Mouse (Mus musculus) lung, postnatal 0 days (tissue): ENCODE results near the gene Tada2b. TPM values are rescaled to one million over a fixed set of nuclear protein-coding genes. Genes with fewer than 3 reads are reported as not detected.

ENCODE experiments used
- ATAC-seq: fragments of 200-750 bp; cut with Nextera tagmentation; 2 replicates; pipeline ENCODE4 v1.8.0; 2017; ENCODE audit warnings: moderate library complexity
- DNase-seq: peaks from one replicate; pipeline ENCODE4 v3.0.0-alpha.2; 2016; ENCODE audit warnings: low spot score
- H3K27ac ChIP-seq: fragments of 300-500 bp; sonication (generic); 2 replicates; pipeline ENCODE4 v1.5.1; 2014; ENCODE audit warnings: antibody characterized with exemption, mild to moderate bottlenecking, low read length, mixed read lengths
- H3K27me3 ChIP-seq: fragments of 300-500 bp; sonication (generic); replicated peaks from 2 replicates; pipeline ENCODE4 v1.6.1; 2014; ENCODE audit warnings: low read length, mixed read lengths; ENCODE audit not compliant: insufficient read depth
- H3K36me3 ChIP-seq: fragments of 300-500 bp; sonication (generic); 2 replicates; pipeline ENCODE4 v1.6.1; 2014; ENCODE audit warnings: low read length, mixed read lengths; ENCODE audit not compliant: insufficient read depth
- H3K4me1 ChIP-seq: fragments of 300-500 bp; sonication (generic); 2 replicates; pipeline ENCODE4 v1.6.1; 2014; ENCODE audit warnings: antibody characterized with exemption, low read depth, low read length, mixed read lengths; ENCODE audit not compliant: insufficient read depth
- H3K4me2 ChIP-seq: fragments of 300-500 bp; sonication (generic); replicated peaks from 2 replicates; pipeline ENCODE4 v1.6.1; 2014; ENCODE audit warnings: low read depth, mild to moderate bottlenecking, low read length, moderate library complexity, mixed read lengths
- H3K4me3 ChIP-seq: fragments of 300-500 bp; sonication (generic); 2 replicates; pipeline ENCODE4 v1.5.1; 2014; ENCODE audit warnings: low read depth, low read length
- H3K9ac ChIP-seq: fragments of 300-500 bp; sonication (generic); replicated peaks from 2 replicates; pipeline ENCODE4 v1.6.1; 2014; ENCODE audit warnings: low read depth, mild to moderate bottlenecking
- H3K9me3 ChIP-seq: fragments of 300-500 bp; sonication (generic); 2 replicates; pipeline ENCODE4 v1.6.1; 2016; ENCODE audit warnings: low read length, mixed read lengths
- CTCF ChIP-seq: IDR thresholded peaks from 2 replicates; pipeline ENCODE4 v1.5.1; 2016; ENCODE audit warnings: antibody characterized with exemption, mild to moderate bottlenecking
- EP300 ChIP-seq: IDR thresholded peaks from 2 replicates; pipeline ENCODE4 v1.6.1; 2016; ENCODE audit warnings: antibody characterized with exemption, mild to moderate bottlenecking, control low read depth
- polyA plus RNA-seq: library from polyadenylated mRNA; unstranded; fragments of >200 nt; fragmentation: Nextera tagmentation; extraction: Ambion mirVana; gene quantifications from 2 replicates; pipeline ENCODE4 v1.2.1, GENCODE M21; 2015

Tada2b gene
- polyA plus RNA-seq, 1 experiment from 2014 or later, result 1.9 TPM

GRCm38 (mm10) chr5:36424676-36425075, 59.4 kb downstream of the Tada2b start:
- no peaks in the 10 kb centered on the region for H3K36me3 ChIP-seq
- TF ChIP-seq EP300 (no peak), CTCF (no peak)
- H3K9ac ChIP-seq, result no peak overlapping the region
- no peak overlapping the region for H3K27ac ChIP-seq
- no peak overlapping the region for H3K4me3 ChIP-seq
- no peak for ATAC-seq
- no peaks in the 10 kb centered on the region for H3K9me3 ChIP-seq
- H3K4me1 ChIP-seq, result no peaks in the 10 kb centered on the region
- no peaks in the 10 kb centered on the region for H3K27me3 ChIP-seq
- no peak for DNase-seq
- H3K4me2 ChIP-seq, result no peak overlapping the region

Other genes with a start within 250 kb of the Tada2b start
- gene Sorcs2, start 86.1 kb downstream of the Tada2b start, polyA plus RNA-seq, result 9.4 TPM in 2 replicates
- 35.1 and 35.8 TPM in 2 replicates for gene Grpel1, start 19.3 kb downstream of the Tada2b start, polyA plus RNA-seq
- gene Ccdc96, start 303 bp upstream of the Tada2b start, polyA plus RNA-seq, result 2.1 and 2.8 TPM in 2 replicates
- gene Tbc1d14, start 109.0 kb upstream of the Tada2b start, polyA plus RNA-seq, result 13.8 and 15.0 TPM in 2 replicates
- 13.1 and 14.6 TPM in 2 replicates for gene D5Ertd579e, start 211.7 kb upstream of the Tada2b start, polyA plus RNA-seq